Mouse (Mus musculus): ENCODE results near the gene Klhl10. TPM values are rescaled to one million over a fixed set of nuclear protein-coding genes. Genes with fewer than 3 reads are reported as not detected.

The Klhl10 gene
- polyA plus RNA-seq, 1 experiment from 2014 or later: 0.61 TPM

- Histone ChIP-seq H3K4me1 (replicated peaks; ENCODE audit: control insufficient read depth, insufficient read depth, low read length) (peaks cover 41% of the 10 kb centered on the region), H3K4me2 (ENCODE audit: low read length) (peak within 1 kb of the TSS; percentile 63), H3K4me3 (ENCODE audit: low read depth, low read length) (peak within 1 kb of the TSS; percentile 58), H3K9me3 (ENCODE audit: control insufficient read depth, low read length) (no peaks in the 10 kb centered on the region), H3K27ac (ENCODE audit: low read depth) (peak within 1 kb of the TSS; percentile 93), H3K27me3 (replicated peaks; ENCODE audit: control insufficient read depth, insufficient read depth, low read length) (no peaks in the 10 kb centered on the region), H3K36me3 (ENCODE audit: control insufficient read depth, insufficient read depth, low read length) (peaks cover 12% of the 10 kb centered on the region), H3K9ac (ENCODE audit: low read length) (peak within 1 kb of the TSS; percentile 67)
- ATAC-seq (replicated peaks; ENCODE audit: low FRiP score, low TSS enrichment, low read depth) (peak; percentile 93), DNase-seq (ENCODE audit: low spot score) (peak; percentile 94)
- WGBS: under 1% methylated on average over 93 of the region's 93 CpGs
Observed at GRCm38 (mm10) chr11:100414021-100414913, 27.4 kb upstream of the Klhl10 start, which contains the start of gene P3h4. Gene P3h4 (minus strand): TSS chr11:100414836.

GRCm38 (mm10) chr11:100414914-100415822 lies 26.5 kb upstream of the Klhl10 start, which contains the start of gene Fkbp10:
Gene Fkbp10 (plus strand): TSS chr11:100415697.
- Histone ChIP-seq H3K27ac (ENCODE audit: low read depth) (peak within 1 kb of the TSS; percentile 93), H3K4me1 (replicated peaks; ENCODE audit: control insufficient read depth, insufficient read depth, low read length) (peaks cover 41% of the 10 kb centered on the region), H3K9ac (ENCODE audit: low read length) (peak within 1 kb of the TSS; percentile 67), H3K4me2 (ENCODE audit: low read length) (peak within 1 kb of the TSS; percentile 63), H3K9me3 (ENCODE audit: control insufficient read depth, low read length) (no peaks in the 10 kb centered on the region), H3K4me3 (ENCODE audit: low read depth, low read length) (peak within 1 kb of the TSS; percentile 58), H3K36me3 (ENCODE audit: control insufficient read depth, insufficient read depth, low read length) (peaks cover 13% of the 10 kb centered on the region), H3K27me3 (replicated peaks; ENCODE audit: control insufficient read depth, insufficient read depth, low read length) (no peaks in the 10 kb centered on the region)
- ATAC-seq (replicated peaks; ENCODE audit: low FRiP score, low TSS enrichment, low read depth) (peak; percentile 37), DNase-seq (ENCODE audit: low spot score) (peak; percentile 86)
- WGBS: under 1% methylated on average over 30 of the region's 31 CpGs

GRCm38 (mm10) chr11:100421537-100421936 lies 20.2 kb upstream of the Klhl10 start:
- no peak overlapping the region for H3K4me2 ChIP-seq (ENCODE audit: low read length)
- H3K9me3 ChIP-seq (ENCODE audit: control insufficient read depth, low read length): no peaks in the 10 kb centered on the region
- ATAC-seq (replicated peaks; ENCODE audit: low FRiP score, low TSS enrichment, low read depth) (no peak), DNase-seq (ENCODE audit: low spot score) (no peak)
- no peaks in the 10 kb centered on the region for H3K27me3 ChIP-seq (replicated peaks; ENCODE audit: control insufficient read depth, insufficient read depth, low read length)
- WGBS: 77% methylated on average over 8 of the region's 8 CpGs
- no peak overlapping the region for H3K4me3 ChIP-seq (ENCODE audit: low read depth, low read length)
- H3K27ac ChIP-seq (ENCODE audit: low read depth): no peak overlapping the region
- no peak overlapping the region for H3K9ac ChIP-seq (ENCODE audit: low read length)
- H3K36me3 ChIP-seq (ENCODE audit: control insufficient read depth, insufficient read depth, low read length): peaks cover 52% of the 10 kb centered on the region
- peaks cover 9% of the 10 kb centered on the region for H3K4me1 ChIP-seq (replicated peaks; ENCODE audit: control insufficient read depth, insufficient read depth, low read length)

GRCm38 (mm10) chr11:100423836-100424235 lies 17.9 kb upstream of the Klhl10 start:
- no peak overlapping the region for H3K9ac ChIP-seq (ENCODE audit: low read length)
- no peak overlapping the region for H3K27ac ChIP-seq (ENCODE audit: low read depth)
- DNase-seq (ENCODE audit: low spot score) (no peak), ATAC-seq (replicated peaks; ENCODE audit: low FRiP score, low TSS enrichment, low read depth) (no peak)
- no peaks in the 10 kb centered on the region for H3K27me3 ChIP-seq (replicated peaks; ENCODE audit: control insufficient read depth, insufficient read depth, low read length)
- no peak overlapping the region for H3K4me2 ChIP-seq (ENCODE audit: low read length)
- H3K4me1 ChIP-seq (replicated peaks; ENCODE audit: control insufficient read depth, insufficient read depth, low read length): no peaks in the 10 kb centered on the region
- 94% methylated on average over 7 of the region's 7 CpGs for WGBS
- H3K36me3 ChIP-seq (ENCODE audit: control insufficient read depth, insufficient read depth, low read length): peaks cover 53% of the 10 kb centered on the region
- H3K9me3 ChIP-seq (ENCODE audit: control insufficient read depth, low read length): no peaks in the 10 kb centered on the region
- H3K4me3 ChIP-seq (ENCODE audit: low read depth, low read length): no peak overlapping the region

GRCm38 (mm10) chr11:100425851-100426250 lies 15.9 kb upstream of the Klhl10 start:
- peaks cover 61% of the 10 kb centered on the region for H3K36me3 ChIP-seq (ENCODE audit: control insufficient read depth, insufficient read depth, low read length)
- no peaks in the 10 kb centered on the region for H3K27me3 ChIP-seq (replicated peaks; ENCODE audit: control insufficient read depth, insufficient read depth, low read length)
- ATAC-seq (replicated peaks; ENCODE audit: low FRiP score, low TSS enrichment, low read depth) (peak; percentile 51), DNase-seq (ENCODE audit: low spot score) (peak; percentile 72)
- H3K9ac ChIP-seq (ENCODE audit: low read length): no peak overlapping the region
- no peaks in the 10 kb centered on the region for H3K9me3 ChIP-seq (ENCODE audit: control insufficient read depth, low read length)
- no peaks in the 10 kb centered on the region for H3K4me1 ChIP-seq (replicated peaks; ENCODE audit: control insufficient read depth, insufficient read depth, low read length)
- no peak overlapping the region for H3K4me2 ChIP-seq (ENCODE audit: low read length)
- WGBS: 13% methylated on average over 7 of the region's 7 CpGs
- H3K27ac ChIP-seq (ENCODE audit: low read depth): no peak overlapping the region
- H3K4me3 ChIP-seq (ENCODE audit: low read depth, low read length): no peak overlapping the region

- H3K27me3 ChIP-seq (replicated peaks; ENCODE audit: control insufficient read depth, insufficient read depth, low read length): no peaks in the 10 kb centered on the region
- DNase-seq (ENCODE audit: low spot score): no peak
- 83% methylated on average over 3 of the region's 3 CpGs for WGBS
- no peak overlapping the region for H3K27ac ChIP-seq (ENCODE audit: low read depth)
- no peak for ATAC-seq (replicated peaks; ENCODE audit: low FRiP score, low TSS enrichment, low read depth)
- no peaks in the 10 kb centered on the region for H3K4me1 ChIP-seq (replicated peaks; ENCODE audit: control insufficient read depth, insufficient read depth, low read length)
- H3K4me2 ChIP-seq (ENCODE audit: low read length): no peak overlapping the region
- H3K4me3 ChIP-seq (ENCODE audit: low read depth, low read length): no peak overlapping the region
- H3K36me3 ChIP-seq (ENCODE audit: control insufficient read depth, insufficient read depth, low read length): peaks cover 60% of the 10 kb centered on the region
- no peak overlapping the region for H3K9ac ChIP-seq (ENCODE audit: low read length)
- no peaks in the 10 kb centered on the region for H3K9me3 ChIP-seq (ENCODE audit: control insufficient read depth, low read length)
Observed at GRCm38 (mm10) chr11:100426820-100427219, 14.9 kb upstream of the Klhl10 start.

GRCm38 (mm10) chr11:100428612-100429199 lies 13.0 kb upstream of the Klhl10 start:
- no peak overlapping the region for H3K4me3 ChIP-seq (ENCODE audit: low read depth, low read length)
- H3K9ac ChIP-seq (ENCODE audit: low read length): no peak overlapping the region
- ATAC-seq (replicated peaks; ENCODE audit: low FRiP score, low TSS enrichment, low read depth) (no peak), DNase-seq (ENCODE audit: low spot score) (no peak)
- H3K9me3 ChIP-seq (ENCODE audit: control insufficient read depth, low read length): no peaks in the 10 kb centered on the region
- no peaks in the 10 kb centered on the region for H3K27me3 ChIP-seq (replicated peaks; ENCODE audit: control insufficient read depth, insufficient read depth, low read length)
- no peaks in the 10 kb centered on the region for H3K4me1 ChIP-seq (replicated peaks; ENCODE audit: control insufficient read depth, insufficient read depth, low read length)
- no peak overlapping the region for H3K27ac ChIP-seq (ENCODE audit: low read depth)
- peaks cover 58% of the 10 kb centered on the region for H3K36me3 ChIP-seq (ENCODE audit: control insufficient read depth, insufficient read depth, low read length)
- WGBS: 69% methylated on average over 9 of the region's 9 CpGs
- H3K4me2 ChIP-seq (ENCODE audit: low read length): no peak overlapping the region

GRCm38 (mm10) chr11:100430052-100430451 lies 11.7 kb upstream of the Klhl10 start:
- H3K36me3 ChIP-seq (ENCODE audit: control insufficient read depth, insufficient read depth, low read length): peaks cover 54% of the 10 kb centered on the region
- no peak overlapping the region for H3K4me3 ChIP-seq (ENCODE audit: low read depth, low read length)
- no peak overlapping the region for H3K4me2 ChIP-seq (ENCODE audit: low read length)
- H3K9ac ChIP-seq (ENCODE audit: low read length): no peak overlapping the region
- no peak for ATAC-seq (replicated peaks; ENCODE audit: low FRiP score, low TSS enrichment, low read depth)
- no peak overlapping the region for H3K27ac ChIP-seq (ENCODE audit: low read depth)
- no peaks in the 10 kb centered on the region for H3K9me3 ChIP-seq (ENCODE audit: control insufficient read depth, low read length)
- no peaks in the 10 kb centered on the region for H3K27me3 ChIP-seq (replicated peaks; ENCODE audit: control insufficient read depth, insufficient read depth, low read length)
- 88% methylated on average over 7 of the region's 7 CpGs for WGBS
- no peak for DNase-seq (ENCODE audit: low spot score)
- H3K4me1 ChIP-seq (replicated peaks; ENCODE audit: control insufficient read depth, insufficient read depth, low read length): no peaks in the 10 kb centered on the region
